Mouse (Mus musculus): Measurements from ENCODE around the gene Ipo4.
A peak's percentile ranks its signal among the peaks of the same experiment; 100 is the strongest.

Gene Ipo4

DNA sequence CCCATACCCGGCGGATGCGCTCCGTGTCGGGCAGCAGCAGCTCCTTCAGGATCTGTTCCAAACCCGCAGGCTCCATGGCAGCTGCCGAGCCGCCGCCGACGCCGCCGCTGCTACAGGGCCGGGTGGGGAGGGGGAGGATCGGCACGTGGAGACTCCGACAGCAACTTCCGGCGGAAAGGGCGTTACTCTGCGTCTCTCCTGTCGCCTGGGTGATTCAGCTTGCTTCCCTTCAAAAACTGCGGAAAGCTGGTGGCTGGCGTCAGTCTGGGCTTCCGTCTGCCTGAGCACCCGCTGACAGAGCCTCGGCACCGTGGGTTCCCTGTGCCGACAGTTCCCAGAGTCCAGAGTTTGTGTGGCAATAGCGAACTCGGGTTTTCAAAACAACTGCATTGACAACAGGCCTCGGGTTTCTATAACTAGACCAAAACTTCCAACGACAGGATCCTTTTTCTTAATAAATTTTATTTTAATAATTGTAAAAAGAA is at the start of gene Ipo4:
TSS of gene Ipo4 (minus strand) at position 435 of the 485 bp plus-strand sequence.
- peak; percentile 82 for DNase-seq

- DNase-seq = no peak
These were observed 46.3 kb upstream of the Ipo4 start for GRCm38 (mm10) chr14:55682118-55682493.

DNA sequence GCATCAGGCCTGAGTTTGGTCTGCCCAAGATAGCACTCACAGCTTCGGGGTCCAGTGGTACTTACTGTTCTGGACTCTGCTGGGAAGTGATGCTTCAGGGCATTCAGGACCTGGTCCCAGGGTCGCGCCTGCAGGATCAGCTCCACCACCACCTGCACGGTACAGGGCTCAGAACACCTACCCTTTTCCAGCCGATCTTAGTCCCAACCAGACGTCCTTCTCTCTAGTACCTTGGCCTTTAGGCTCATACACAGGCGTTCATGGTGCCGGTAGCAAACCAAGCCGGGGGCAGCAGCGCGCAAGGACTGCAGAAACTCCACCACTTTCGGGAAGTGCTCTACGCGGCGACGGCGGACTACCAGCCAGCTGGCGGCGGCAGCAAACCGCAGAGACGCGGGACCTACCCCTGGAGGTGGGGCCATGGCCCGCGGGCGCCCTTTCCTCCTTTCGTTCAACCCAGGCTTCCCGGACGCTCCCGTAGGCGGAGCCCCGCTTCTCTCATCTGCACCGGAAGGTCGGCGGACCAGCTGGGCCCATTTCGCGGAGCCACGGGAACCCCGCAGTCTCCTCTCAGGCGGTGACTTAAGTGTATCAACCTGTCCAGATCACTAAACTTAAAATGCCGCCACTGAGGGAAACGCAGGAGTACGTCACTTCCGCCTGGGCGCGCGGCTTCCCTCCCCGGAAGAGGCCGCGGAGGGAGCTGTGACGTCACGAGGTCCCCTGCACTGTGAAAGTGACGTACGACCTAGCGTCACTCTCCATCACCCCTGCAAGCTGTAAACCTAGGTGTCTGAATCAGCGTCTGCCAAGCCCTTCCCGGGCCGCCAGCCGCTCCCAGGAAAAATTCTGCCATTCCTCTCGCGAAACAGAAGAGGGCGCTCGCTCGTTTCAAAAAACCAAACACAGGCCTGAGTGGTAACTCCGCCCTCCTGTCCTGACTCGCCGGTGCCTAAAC is 45.7 kb upstream of the Ipo4 start, which contains the start of gene Tinf2:
TSS of gene Tinf2 (minus strand) at position 661 of the 958 bp plus-strand sequence.
- DNase-seq = peak; percentile 96 to 97

DNA sequence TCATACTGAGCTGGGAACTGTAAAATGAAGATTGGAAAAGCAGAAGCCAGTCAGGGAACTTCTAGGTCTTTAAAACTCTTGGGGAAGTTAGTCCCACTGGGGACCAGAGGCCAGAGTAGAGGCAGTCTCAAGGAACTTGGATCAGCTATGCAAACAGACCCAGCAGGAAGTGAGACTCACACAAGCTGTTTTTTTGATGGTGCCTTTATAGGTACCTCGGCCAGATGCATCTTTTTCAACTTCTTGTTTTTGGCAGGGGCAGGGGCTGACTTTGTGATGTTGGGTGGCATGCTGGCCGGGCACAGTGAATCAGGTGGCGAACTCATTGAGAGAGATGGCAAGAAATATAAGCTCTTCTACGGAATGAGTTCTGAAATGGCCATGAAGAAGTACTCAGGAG is 41.9 kb upstream of the Ipo4 start:
- peak in 1 of 2 experiments; percentile 23 for DNase-seq

- no peak for DNase-seq
These were observed 36.9 kb upstream of the Ipo4 start for GRCm38 (mm10) chr14:55672741-55673060.

GRCm38 (mm10) chr14:55671833-55672740 is 36.3 kb upstream of the Ipo4 start, which contains the start of the genes Gmpr2 and Nedd8:
TSS of gene Gmpr2 (plus strand) at chr14:55671941.
TSS of gene Nedd8 (minus strand) at chr14:55672124.
- DNase-seq = peak; percentile 86 to 88

DNA sequence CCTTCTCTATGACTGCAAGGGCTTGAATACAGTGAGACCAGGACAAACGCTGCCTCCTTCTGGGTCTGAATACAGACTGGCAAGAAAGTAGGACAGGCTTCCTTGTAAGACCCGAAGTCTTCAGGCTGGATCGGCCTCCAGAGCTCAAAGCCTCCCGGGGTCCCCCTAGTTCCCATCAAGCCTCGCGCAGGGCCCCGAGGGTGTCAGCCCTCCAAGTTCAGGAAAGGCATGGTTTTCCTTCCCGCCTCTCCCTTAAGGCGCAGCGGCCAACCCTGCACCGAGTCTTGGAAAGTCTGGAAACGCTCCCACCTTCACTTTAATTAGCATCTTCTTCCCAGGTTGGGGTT is 35.7 kb upstream of the Ipo4 start:
- no peak for DNase-seq

DNA sequence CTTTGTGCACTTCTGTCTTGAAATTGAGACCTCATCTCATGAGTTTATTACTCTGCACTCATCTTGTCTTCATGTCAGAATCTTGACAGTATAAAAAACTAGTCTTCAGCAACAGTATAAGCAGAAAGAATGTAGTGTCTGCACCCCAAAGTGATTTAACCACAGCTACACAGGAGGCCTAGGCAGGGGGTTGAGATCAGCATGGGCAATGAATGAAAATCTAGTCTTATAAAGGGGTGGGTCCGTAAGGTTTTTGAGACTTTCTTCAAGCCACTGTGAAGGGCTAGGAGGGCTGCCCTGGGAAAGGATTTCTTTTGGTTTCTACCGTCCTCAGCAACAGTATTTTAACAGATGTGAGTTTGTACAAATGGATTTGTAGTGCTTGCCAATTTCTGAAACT is 24.9 kb upstream of the Ipo4 start:
- no peak for DNase-seq

DNA sequence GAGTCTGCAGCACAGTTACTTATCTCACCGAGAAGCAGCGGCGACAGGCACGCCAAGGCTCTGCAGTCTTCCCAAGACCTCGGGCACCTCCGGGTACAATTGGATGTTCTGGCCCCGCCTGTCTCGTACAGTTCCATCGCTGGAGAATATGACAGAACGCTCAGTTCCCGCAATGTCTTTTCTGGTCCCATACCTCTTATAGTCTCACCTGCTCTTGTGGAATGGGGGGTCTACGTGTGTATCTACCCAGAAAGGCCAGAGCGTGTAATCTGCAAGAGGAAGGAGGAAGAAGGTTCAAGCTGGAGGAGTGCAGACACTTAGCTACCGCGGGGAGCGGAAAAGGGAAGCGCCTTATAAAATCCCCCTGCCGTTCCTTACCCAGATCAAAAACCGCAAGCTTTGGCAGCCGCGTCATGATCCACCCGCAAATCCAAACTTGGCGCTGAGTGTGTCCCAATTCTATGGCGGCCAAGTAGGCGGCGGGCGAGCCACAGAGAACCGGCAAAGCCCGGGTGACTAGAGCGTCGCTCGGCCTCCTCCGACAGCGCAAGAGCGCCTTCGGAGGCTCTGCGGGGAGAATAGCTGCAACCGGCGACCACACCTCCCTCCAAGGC is 24.3 kb upstream of the Ipo4 start, which contains the start of gene Mdp1:
TSS of gene Mdp1 (minus strand) at position 549 of the 614 bp plus-strand sequence.
- DNase-seq = peak; percentile 79 to 80

DNA sequence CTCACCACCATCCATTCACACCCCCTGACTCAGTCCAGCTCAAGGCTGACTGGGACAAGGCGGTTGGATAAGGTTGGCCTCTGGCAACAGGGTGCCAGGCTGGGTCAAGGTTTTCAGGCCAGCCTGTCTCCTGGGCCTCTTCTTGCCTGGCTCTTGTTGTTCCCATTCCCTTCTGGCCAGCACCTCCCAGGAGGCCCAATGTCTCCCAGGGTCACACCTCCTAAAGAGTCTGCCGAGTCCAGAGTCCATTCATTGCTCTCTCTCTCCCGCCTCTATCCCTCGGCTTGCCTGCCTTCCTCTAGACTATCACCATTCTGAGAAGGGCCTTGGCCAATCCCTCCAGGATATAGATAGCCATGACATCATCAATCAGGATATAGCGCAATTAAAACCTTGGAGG is 22.3 kb upstream of the Ipo4 start:
- DNase-seq = no peak

GRCm38 (mm10) chr14:55656935-55657334 is 21.2 kb upstream of the Ipo4 start:
- DNase-seq = no peak

DNA sequence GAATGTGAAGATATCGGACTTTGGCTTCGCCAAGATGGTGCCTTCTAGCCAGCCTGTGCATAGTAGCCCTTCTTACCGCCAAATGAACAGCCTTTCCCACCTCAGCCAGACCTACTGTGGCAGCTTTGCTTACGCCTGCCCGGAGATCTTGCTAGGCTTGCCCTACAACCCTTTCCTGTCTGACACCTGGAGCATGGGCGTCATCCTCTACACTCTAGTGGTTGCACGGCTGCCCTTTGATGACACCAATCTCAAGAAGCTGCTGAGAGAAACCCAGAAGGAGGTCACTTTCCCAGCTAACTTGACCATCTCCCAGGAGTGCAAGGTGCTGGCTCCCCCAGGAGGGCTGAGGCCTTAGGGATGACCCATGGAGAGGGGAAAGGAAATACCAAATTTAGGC is 15.8 kb upstream of the Ipo4 start:
- no peak for DNase-seq

DNA sequence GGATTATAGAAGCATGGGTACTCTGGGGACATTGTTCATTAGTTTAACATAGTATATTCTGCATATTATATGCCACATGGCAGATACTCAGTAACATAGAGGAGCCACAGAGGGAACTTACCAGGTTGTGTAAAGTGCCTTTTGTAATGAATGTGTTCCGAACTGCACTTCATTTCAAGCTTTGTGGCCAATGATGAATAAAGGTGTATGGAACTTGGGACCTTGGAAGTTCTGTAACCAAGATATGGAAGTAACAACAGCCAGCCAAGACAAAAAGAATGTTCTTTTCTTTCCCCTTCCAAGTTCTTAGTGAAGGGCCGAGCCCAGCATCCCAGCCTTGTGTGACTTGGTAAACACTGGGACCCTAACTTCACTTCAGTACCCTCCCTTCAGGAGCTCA is 14.1 kb upstream of the Ipo4 start, which contains the start of gene Tssk4:
TSS of gene Tssk4 (plus strand) at position 301 of the 400 bp plus-strand sequence.
- DNase-seq = no peak

DNA sequence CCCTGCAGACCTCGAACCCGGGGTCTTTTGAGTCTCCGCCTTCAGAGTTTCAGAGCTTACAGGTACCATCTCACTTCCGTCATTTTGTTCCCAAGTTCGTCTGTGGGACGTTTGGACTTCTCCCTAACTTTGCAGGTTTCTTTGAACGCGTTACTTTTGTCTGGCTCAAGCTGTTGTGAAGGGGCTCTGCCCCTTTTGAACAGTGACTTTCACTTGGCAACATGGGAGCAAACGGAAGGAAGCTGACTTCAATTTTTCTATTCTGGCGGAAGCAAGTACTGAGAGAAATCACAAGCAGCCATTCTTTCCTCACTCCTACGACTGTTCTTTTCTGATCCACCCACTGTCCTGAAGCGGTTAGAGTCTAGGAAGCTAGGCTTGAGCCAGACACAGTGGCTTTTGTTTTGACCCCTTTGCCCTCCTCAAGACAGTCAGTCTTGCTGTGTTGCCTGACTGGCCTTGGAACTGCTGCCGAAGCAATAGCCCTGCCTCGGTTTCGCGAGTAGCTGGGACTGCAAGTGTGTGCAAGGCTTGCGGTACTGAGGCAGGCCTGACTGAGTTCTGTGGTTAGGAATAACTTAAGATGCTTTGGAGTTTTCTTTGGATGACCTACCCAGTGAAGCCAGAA is 8.6 kb upstream of the Ipo4 start:
- DNase-seq = peak; percentile 35 to 36

- DNase-seq = peak; percentile 84 to 89
These were observed 7.5 kb upstream of the Ipo4 start, which contains the start of gene Tm9sf1 for GRCm38 (mm10) chr14:55643060-55643907. TSS of gene Tm9sf1 (minus strand) at chr14:55643806.

DNA sequence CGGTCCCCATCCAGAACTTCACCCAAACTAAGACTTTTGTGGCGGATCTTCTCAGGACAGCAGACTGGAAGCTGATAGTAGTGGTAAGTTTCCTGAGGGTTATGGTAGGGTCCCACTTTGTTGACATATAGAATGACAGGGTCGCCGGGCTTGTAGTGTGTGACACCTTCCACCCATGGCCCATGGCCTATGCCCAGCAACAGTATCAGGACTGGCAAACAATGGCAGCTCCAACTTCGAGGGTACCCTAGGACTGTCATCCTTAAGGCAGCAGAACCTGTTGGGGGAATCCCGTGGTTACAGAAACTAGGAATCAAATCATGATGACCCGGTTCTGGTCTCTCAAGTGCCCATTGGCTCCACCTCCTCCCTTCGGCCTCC is 6.9 kb upstream of the Ipo4 start:
- no peak for DNase-seq

- DNase-seq = no peak
These were observed 5.5 kb upstream of the Ipo4 start for GRCm38 (mm10) chr14:55641291-55641690.

DNA sequence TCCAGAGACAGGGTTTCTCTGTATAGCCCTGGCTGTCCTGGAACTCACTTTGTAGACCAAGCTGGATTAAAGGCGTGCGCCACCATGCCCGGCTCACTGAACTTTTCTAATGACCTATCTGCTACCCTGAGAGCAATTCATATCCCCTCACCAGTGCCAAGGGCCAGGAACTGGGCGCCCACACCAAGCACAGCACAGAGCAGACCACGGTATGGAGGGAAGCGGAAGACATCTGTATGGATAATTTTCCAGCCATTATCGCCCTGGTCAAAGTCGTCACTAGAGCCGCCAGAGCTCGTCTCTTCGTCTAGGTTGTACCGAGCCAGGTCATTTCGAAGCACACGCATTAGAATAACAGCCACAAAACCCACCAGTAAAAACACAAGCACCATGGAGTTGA is 5.1 kb upstream of the Ipo4 start:
- DNase-seq = no peak

GRCm38 (mm10) chr14:55637795-55638194 is 2.0 kb upstream of the Ipo4 start, which contains the start of gene Gm49378:
TSS of gene Gm49378 (minus strand) at chr14:55637895.
- DNase-seq = no peak

GRCm38 (mm10) chr14:55634874-55635522 is 759 bp downstream of the Ipo4 start:
- no peak for DNase-seq

DNA sequence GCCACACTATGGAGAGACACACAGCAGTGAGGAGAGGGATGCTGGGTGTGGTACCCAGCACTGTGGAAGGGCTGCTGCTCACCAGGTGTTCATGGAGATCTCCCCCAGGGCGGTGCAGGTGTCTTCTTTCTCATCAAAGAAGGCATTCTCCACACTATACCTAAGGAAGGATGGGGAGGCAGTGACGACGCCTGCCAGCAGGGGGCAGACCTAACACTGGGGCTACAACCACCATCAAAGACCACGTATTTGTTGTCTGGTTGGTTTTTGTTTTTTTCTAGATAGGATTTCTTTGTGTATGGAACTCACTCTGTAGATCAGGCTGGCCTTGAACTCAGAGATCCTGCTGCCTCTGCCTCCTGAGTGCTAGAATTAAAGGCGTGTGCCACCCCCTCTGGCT is 6.4 kb downstream of the Ipo4 start:
- peak; percentile 89 to 91 for DNase-seq
